Mouse (Mus musculus) neural tube, embryonic 10.5 days (tissue): ENCODE data around the gene Dnajc21.
"Not testable (repeated sequence)": the region's sequence is repeated elsewhere in the genome, so short reads cannot be mapped to it uniquely, and the experiment has no call there.

ENCODE experiments used
- DNase-seq: peaks from one replicate; pipeline ENCODE4 v3.0.0-alpha.2; 2017; ENCODE audit warnings: low spot score; ENCODE audit errors: extremely low spot score

Dnajc21 gene

DNA sequence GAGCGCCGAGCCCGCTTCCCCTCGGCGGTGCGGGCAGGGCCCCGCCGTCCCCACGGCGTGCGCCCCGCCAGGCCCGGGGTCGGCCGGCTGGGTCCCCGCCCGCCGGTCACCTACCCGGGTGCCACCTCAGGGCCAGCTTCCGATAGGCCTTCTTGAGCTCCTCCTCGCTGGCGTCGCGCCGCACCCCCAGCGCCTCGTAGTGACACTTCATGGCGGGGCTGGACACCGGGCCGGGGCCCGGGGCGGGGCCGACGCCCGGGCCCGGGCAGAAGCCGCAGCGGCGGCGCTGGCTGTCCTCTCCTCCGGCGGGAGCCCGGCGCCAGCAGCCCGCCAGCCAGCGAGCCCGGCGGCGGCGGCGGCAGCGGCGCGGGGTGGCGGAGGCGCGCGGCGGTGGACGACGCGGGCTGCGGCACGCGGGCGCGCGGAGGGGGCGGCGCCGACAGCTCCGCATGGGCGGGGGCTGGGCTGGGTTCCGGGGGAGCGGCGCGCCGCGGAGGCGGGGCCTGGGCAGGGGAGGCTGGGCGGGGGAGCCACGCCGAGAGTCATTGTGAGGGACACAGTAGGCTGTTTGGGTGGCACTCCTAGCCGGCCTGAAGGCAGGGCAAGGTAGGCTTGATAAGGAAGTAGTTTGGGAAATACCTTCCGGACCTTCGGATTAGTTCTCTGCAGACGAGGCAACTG is at the start of gene Dnajc21:
Gene Dnajc21, minus strand, starts transcription at position 366 of the 681 bp plus-strand sequence.
- DNase-seq: peak; percentile 86

DNA sequence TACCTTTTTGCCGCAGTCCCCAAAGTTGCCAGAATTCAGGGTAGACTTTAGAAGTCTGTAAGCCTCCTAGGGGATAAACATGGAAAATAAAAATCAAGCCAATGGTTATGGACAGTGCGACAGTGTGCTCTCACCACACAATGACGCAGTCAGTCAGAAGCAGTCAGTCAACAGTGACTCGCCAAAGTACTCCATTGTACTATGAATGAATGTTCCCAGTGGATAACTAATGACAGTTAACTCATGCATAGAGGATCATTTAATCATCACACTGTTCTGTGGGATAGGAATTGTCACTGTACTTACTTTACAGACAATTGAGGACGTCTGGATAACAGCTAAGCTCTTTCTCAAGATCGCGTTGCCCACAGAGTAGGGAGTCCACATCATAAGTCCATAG is 44.9 kb upstream of the Dnajc21 start:
- DNase-seq: no peak

DNA sequence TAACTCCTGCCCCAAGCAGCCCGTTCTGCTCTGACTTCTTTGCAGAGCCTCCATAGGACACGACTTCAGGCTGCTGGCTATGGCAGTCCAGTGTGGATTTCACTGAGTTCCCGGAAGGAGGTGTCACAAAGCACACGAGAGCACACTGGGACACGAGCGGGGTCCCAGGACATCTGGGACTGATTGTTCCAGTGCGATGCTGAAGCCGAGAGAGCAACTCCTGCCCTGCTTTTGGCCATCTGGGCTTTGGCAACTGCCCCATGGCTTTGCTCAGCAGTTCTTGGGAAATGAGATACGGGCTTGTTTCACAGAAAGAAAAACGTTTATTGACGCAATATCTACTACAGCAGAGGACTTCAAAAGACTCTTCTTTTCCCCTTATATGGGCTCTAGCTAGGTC is 35.8 kb upstream of the Dnajc21 start:
- no peak for DNase-seq

DNA sequence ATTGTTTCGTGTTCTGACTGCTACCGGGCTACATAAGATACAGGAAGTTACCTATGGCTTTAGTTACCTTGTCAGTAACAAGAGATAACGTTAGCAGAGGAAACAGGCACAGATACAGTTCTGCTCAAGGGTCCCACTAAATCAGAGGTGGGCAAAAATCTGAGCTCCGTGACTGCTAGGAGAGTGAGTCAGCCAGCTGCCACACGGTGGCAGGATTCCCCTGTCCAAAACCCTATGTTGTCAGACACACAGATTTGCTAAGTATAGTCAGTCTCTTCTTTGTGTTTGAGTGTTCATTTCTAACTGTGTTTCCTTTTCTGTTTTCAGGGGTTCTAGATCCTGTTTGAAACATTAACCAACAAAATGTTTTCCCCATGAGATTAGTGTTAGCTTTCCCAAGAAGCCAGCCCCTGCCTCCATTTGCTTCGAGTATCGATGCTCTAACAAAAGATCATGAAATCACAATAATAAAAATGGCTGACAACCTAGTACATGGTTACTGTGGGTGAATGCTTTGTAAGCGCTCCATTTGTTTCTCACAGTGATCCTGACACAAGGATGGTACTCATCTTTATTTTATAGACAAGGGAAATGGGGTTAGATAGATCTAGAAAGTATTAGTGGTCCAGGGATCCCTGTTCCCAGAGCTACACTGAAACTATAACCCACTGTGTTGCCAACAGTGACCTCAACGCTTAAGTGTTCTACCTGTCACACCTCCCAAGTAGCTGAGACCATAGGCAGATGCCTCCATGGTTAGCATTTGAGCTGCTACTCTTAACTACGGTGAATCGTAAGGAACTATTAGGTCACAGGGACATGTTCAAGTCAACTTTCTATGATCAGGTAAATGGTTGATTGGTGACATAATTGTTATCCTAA is 30.8 kb upstream of the Dnajc21 start:
- DNase-seq: peak; percentile 63

DNA sequence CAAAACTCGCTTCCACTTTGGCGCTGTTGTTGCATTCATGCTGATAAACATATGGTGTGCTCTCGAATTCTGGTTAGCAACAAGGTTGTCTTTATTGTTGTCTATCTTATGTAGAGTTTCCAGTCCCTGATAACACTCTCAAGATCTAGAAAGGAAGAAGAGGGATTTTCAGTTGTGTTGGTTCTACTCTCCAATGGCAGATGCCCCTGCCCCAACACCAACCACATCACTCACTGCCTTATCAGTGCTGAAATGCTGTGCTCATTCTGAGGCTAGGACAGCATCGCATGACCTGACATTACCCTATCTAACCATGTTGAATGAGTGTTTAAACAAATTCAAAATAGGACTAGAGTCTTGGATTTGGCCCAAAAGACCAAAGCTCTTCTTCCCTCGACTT is 29.7 kb upstream of the Dnajc21 start:
- DNase-seq: no peak

DNA sequence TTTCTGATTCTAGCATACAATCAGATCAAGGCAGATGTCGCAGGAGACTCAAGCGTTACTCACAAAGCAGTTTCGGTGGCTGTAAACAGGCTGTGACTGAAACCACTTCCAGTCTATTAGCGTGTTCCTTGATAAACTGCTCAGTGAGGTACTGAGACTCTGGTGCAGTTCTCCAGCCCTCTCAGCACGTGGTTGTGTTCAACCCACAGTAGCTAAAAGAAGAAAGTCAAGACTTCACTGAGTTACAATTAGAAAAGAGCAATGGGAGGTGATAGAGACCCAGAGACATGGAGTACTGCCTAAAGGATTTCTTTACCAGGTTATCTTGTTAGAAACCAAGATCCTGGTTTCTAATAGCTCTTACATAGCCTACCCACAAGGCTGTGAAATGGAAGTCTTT is 29.3 kb upstream of the Dnajc21 start:
- no peak for DNase-seq

DNA sequence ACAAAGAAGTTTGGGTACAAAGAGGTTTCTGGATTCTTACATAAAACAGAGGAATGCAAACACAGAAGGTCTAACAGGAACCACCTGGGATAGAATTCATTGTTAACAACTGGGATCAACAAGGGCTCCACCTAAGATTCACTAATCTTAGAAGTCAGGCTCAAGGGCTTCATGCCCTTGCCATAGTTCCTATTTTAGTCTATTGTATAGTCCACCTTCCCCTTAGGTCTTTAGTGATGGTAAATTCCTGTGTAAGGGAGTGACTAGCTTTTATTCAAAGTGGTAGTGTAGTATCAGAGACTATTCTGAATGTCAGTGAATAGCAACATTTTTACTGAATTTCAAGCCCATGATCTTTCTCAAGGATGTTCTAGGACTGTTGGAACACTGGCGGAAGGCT is 26.4 kb upstream of the Dnajc21 start:
- not testable (repeated sequence) for DNase-seq

DNA sequence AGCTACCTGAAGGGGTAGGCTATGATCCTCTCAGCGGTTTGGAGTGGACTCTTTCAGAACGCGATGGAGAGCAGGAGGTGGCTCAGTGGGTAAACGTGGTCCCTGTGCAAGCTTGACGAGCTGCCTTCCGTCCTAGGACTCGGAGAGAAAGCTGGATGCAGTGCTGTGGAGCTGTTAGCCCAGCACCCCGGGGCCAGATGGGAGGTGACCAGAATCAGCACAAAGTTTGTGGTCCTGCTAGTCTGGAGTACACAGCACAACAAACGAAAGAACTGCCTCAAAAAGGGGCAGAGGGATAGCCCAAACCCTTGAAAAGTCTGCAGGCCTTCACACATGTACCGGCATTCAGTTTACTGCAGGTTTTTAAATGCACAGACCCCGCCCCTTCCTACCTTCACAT is 25.6 kb upstream of the Dnajc21 start:
- no peak for DNase-seq

DNA sequence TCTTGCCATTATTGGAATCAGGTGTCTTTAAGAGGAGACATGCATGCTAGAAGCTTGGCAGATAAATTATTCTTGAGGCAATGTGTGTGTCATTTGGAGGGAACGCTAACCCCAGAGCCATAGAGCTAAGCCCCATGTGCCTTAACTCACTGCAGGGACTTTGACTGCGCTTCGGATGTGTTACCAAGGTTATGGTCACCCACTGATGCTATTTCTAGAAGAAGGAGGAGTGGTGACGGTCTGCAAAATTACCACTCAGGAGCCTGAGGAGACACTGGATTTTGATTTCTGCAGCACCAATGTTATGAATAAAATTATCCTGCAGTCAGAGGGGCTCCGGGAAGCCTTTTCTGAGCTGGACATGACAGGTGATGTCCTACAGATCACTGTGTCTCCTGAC is 19.8 kb upstream of the Dnajc21 start:
- DNase-seq: no peak

DNA sequence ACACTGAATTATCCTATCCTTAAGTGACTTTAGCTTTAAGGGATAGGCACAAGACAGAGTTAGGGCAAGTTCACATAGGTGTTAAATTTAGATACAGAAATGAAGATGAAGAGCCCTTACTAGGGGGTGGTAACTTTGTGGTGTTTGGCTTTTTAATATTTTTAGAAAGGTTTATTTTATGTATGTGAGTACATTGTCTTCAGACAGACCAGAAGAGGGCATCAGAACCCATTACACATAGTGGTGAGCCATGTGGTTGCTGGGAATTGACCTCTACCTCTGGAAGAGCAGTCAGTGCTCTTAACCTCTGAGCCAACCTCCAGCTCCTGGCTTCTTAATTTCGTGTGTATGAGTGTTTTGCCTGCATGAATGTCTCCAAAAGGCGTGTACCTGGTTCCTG is 16.9 kb upstream of the Dnajc21 start:
- no peak for DNase-seq

DNA sequence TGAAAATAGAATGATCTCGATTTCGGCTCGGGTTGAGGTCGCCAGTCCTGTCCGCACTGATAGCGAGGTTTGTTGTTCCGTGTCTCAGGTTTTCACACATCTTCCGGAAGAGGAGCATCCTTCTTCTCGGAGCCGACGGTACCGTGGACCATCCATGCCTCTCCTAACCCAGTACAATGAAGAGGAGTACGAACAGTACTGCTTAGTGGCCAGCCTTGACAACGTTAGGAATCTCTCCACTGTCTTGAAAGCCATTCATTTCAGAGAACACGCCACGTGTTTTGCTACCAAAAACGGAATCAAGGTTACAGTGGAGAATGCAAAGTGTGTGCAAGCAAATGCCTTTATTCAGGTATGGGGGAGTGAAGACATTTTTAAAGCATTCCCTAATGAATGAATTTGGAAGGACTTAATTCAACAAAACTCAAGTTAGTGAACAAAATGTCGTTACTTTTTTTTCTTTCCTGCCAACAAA is 16.1 kb upstream of the Dnajc21 start:
- DNase-seq: no peak

DNA sequence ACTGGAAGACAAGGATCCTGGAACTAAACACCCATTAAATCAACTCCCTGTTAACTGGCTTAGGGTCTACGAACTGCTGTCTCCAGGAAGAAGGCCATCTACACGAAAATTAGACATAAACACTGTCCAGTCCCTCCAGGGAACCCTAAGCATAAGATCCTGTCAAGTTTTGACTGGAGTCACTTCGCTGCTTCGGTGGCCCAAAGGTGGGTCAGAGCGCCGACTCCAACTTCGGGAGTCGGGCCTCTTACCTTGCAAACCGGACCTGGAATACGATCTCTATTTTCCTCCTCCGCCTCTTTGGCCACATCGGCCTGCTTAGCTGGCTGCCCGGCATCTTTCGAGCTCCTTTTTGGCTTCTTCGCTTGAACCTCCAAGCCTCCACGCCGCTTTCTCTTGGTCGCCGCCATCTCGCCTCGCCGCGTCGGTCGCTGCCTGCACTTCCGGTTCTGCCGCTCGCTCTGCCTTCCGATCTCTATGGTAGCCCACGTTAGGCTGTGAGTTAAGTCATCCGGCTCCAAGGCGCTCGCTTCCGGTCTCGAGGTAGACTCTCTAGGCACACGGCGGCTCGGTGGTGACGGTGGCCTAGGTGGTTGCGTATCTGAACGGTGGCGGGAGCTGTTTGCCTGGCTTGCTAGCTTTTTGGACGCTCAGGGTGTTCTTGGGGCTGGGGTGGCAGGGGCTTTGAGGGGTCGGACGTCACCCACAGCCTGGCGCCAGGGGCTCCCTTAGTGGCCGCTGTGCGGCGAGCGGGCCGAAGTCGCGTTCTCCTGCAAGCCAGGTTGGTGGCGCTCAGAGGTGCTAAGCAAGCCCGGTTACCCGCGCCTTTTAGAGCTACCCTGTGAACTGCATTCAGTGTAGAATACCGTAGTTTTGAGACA is 15.4 kb upstream of the Dnajc21 start, which contains the start of the genes Brix1 and Rad1:
Gene Brix1, minus strand, starts transcription at position 464 of the 881 bp plus-strand sequence.
Gene Rad1, plus strand, starts transcription at position 535 of the 881 bp plus-strand sequence.
- peak; percentile 94 for DNase-seq

DNA sequence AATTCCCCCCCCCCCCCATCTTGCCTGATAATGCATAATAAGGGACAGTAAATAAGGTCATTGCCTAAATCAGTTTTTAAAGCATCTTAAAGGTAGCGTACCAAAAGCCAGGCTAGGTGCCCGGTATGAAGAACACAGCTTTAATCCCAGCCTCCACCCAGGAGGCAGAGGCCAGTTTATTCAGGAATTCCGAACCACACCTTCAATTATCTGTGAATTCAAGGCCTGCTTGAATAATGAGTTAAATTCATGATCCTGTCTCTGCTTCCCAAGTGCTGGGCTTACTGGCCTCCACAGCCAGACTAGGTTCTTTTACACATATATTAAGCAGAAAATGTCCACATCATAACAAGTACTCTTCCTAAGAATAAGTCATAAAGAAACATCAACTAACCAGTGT is 625 bp upstream of the Dnajc21 start:
- no peak for DNase-seq

DNA sequence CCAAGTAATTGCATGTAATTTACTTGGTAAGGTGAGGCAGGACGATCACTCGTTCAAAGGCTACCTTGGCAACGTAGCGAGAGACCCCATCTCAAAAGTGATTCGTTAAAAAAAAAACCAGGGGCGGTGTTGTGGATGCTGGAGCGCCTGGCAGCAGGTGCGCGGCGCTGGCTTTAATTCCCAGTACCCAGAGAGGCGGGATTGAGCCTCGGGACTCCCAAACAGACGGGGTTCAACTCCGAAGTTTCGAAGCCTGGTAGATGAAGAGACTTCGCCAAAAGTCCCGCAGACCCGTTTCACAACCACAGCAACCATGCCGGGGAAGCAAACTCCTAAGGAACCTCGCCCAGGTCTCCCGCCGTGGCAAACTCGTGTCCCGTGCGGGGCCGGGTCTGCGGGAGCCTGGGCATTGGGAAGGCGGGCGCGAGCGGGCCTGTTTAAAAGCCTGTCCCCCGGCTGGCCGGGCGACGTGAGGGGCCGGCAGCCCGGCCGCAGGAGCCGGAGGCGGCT is 620 bp downstream of the Dnajc21 start:
- peak; percentile 72 for DNase-seq

DNA sequence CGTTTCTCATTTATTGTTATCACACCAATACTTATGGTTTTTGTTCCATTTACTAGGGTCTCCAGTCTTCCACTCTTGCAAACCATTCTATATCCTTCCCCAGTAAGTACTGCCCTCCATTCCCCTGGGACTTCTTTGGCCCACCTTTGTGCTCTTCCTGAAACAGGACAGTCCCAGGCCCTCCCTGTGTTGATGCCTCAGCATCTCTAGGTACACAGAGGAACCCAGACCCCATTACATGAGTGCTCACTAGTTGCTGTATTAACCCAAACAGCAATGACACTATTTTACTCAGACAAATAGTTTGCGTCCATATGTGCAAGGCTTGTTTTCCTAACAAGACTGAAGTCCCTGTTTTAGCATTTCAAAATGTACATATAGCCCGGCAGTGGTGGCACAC is 1.6 kb downstream of the Dnajc21 start:
- no peak for DNase-seq

DNA sequence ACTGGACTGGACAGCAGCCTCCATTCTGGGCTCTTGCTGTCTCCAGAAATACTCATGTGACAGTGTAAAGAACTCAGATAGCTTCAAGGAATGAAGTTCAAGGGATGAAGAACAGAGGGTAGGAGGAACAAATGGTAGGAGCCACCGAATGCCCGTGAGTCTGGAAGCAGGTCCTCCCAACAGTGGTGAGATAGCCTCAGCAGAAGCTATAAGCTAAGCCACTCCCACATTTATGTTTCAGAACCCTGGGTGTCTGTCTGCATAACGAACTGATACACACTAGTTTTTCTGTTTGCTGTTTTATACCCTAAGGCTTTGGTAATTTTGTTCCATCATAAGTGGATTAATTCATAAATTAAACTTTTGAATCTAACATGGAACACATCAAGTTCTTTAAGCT is 5.6 kb downstream of the Dnajc21 start:
- DNase-seq: no peak

DNA sequence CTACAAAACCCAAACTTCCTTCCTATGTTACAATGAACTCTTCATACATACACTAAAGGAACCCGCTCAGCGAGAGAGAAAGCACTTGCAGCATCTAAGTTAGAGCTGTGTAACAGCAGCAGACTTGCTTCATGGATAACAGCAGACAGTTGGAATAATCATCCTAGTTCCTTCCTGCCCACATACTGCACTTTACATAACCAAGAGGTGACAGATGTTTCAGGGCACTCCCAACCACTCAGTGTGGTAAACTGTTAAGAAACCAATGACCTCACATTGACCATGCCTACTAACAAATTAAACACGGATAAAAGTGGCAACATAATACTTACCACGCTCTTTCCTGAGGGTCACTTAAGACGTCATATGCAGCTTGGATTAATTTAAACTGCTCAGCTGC is 6.8 kb downstream of the Dnajc21 start:
- DNase-seq: no peak

DNA sequence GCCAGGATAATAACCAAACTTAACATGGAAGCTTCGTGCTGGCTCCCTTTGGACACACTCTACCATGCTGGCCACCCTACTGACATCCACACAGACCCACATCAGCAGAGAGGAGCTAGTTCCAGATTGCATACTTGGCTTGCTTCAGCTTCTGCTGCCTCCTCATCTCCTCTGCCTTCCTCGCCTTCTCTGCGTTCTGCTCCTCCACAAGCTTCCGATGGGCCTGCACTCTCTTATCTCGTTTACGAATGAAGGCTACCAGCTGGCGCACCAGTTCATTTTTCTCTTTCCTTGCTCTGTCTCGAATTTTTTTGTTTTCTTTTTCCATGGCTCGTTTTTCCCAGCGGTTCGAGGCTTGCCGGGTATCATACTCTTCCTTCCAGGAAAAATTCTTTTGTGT is 9.3 kb downstream of the Dnajc21 start:
- DNase-seq: no peak

DNA sequence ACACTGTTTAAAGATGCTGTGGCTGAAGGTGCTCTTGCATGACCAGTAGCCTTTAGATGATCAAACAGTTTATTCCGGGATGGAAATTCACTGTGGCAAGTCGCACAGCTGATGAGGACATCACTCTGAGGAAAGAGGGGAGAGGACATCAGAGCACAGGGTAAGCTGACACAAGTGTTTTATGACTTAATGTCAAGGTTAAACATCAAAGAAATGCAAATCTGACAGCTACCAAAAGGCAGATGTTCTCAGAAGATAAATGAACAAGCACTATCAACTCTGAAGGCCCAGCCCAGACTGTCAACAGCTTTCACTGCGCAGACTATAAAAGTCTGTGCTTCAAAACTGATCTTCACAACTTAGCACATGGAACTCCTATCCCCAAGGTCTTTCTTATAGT is 23.2 kb downstream of the Dnajc21 start:
- no peak for DNase-seq

DNA sequence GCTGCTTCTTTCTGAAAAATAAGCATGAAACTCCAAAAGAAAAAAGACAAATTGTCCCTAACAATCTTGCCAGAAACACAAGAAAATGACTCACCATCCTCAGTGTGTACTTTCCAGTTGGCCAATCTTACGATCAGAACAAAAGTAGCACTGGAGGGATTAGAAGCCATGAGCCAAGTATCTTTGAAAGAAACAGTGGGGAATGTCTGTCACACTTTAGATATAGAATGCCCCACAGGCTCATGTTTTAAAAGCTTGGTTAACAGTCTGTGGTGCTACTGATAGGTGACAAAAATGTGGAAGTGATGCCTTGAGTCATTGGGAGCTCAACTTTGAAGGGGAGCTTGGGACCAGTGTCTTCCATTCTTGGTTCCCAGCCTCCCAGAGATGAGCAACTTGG is 28.0 kb downstream of the Dnajc21 start:
- no peak for DNase-seq

DNA sequence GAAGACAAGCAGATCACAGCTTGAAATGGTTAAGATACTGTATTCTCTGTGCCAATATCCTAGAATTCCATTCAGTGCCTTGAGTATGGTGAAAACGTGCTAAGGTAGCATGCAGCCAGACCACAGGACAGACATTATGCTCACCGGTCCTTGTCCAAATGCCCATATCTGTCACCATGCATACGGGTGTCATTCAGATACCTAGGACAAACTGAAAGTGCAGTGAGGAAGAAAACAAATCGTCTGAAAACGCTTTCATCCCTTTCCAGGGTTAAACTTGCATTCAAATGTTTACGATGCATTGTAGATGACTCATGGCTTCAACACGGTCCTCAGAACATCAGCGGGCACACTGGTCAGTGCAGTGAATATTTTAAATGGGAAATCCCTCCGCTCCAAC is 28.8 kb downstream of the Dnajc21 start:
- no peak for DNase-seq
